20 mouse cellular contexts compared by ENCODE assay signal in genomic region chr10:94282179-94282578, GRCm38 (mm10). TPM values are rescaled to one million over a fixed set of nuclear protein-coding genes. Genes with fewer than 3 reads are reported as not detected.
DNase-seq lines count a peak whose midpoint lies in the region; ATAC-seq lines count a peak whose summit lies in the region.
"Had no signal": no experiment of that assay in that cellular context is flagged by ENCODE, and none has a peak within 500 bp of the region (broad histone marks: within the 10 kb centered on the region; RNA-seq: fewer than 3 reads in every experiment).

No protein-coding gene starts in this region.

- WGBS in neural tube, embryonic 15.5 days, result 58% methylated on average over 8 of the region's 8 CpGs

- 0 out of 2 replicates have a peak overlapping the region, but pooled peaks have one; percentile 23 for H3K27ac ChIP-seq in neural tube, embryonic 15.5 days (replicated peaks)
- H3K27ac ChIP-seq: forebrain, embryonic 13.5 days; heart, adult 2 months; heart, embryonic 15.5 days; intestine, embryonic 15.5 days; limb, embryonic 10.5 days; midbrain, embryonic 10.5 days had no signal

- intact Hi-C loops in gastrocnemius, postnatal 36 days (cut with DNase I), result no loop called here

- no peaks in the 10 kb centered on the region for H3K9me3 ChIP-seq in neural tube, embryonic 15.5 days (replicated peaks)
- H3K9me3 ChIP-seq: forebrain, embryonic 13.5 days; heart, embryonic 15.5 days; intestine, embryonic 15.5 days; limb, embryonic 10.5 days; midbrain, embryonic 10.5 days had no signal

- peaks cover 19% of the 10 kb centered on the region for H3K4me1 ChIP-seq in neural tube, embryonic 15.5 days
- H3K4me1 ChIP-seq: heart, embryonic 15.5 days; intestine, embryonic 15.5 days had no signal

- peak; percentile 10 for DNase-seq in kidney, adult 11 months
- DNase-seq in kidney, postnatal 14 days, result no peak
- no peak for DNase-seq in neural tube, embryonic 10.5 days (ENCODE audit: extremely low spot score, low spot score)
- peak; percentile 79 to 83 for DNase-seq in cerebellum, postnatal 10 days
- DNase-seq in thymus, adult 18-20 months, result no peak
- DNase-seq in gastrocnemius, postnatal 36 days, result no peak
- DNase-seq: adrenal gland, postnatal 10 days; embryo, embryonic 11 days; heart, adult 2 months; lung, adult 2 months; lung, postnatal 36 days; thymus, postnatal 36 days had no signal

- no peak overlapping the region for H3K4me3 ChIP-seq in neural tube, embryonic 15.5 days (replicated peaks)
- H3K4me3 ChIP-seq: forebrain, embryonic 13.5 days; heart, adult 2 months; heart, embryonic 15.5 days; intestine, embryonic 15.5 days; limb, embryonic 10.5 days; midbrain, embryonic 10.5 days had no signal

- H3K27me3 ChIP-seq in neural tube, embryonic 15.5 days (replicated peaks), result no peaks in the 10 kb centered on the region
- H3K27me3 ChIP-seq: forebrain, embryonic 13.5 days; heart, embryonic 15.5 days; intestine, embryonic 15.5 days had no signal

- no peak overlapping the region for H3K9ac ChIP-seq in neural tube, embryonic 15.5 days (replicated peaks)
- H3K9ac ChIP-seq: forebrain, embryonic 13.5 days; heart, embryonic 15.5 days; intestine, embryonic 15.5 days had no signal

- H3K4me2 ChIP-seq in neural tube, embryonic 15.5 days, result no peak overlapping the region
- H3K4me2 ChIP-seq: forebrain, embryonic 13.5 days; heart, embryonic 15.5 days; intestine, embryonic 15.5 days; liver, embryonic 11.5 days had no signal

- no peak for ATAC-seq in neural tube, embryonic 15.5 days (ENCODE audit: low FRiP score)
- ATAC-seq: forebrain, embryonic 13.5 days; intestine, embryonic 15.5 days had no signal

- no peaks in the 10 kb centered on the region for H3K36me3 ChIP-seq in neural tube, embryonic 15.5 days
- H3K36me3 ChIP-seq: heart, embryonic 15.5 days; intestine, embryonic 15.5 days; limb, embryonic 10.5 days; midbrain, embryonic 10.5 days had no signal

RNA-seq across cellular contexts. Expression of gene Gm4792, which starts 16.3 kb away (rescaled TPM):
- polyA plus RNA-seq in neural tube, embryonic 15.5 days (2015; fragmentation: Nextera tagmentation; extraction: Ambion mirVana), result 0.20 and 0.24 TPM in 2 replicates
- not detected for total RNA-seq in gastrocnemius, postnatal 36 days (2021)
- total RNA-seq: adrenal gland, postnatal 10 days; heart, adult 2 months; neutrophil, adult 5-6 weeks had no signal
- polyA plus RNA-seq: heart, adult 2 months; heart, embryonic 15.5 days; intestine, embryonic 15.5 days; limb, embryonic 10.5 days; liver, embryonic 11.5 days; lung, adult 2 months; midbrain, embryonic 10.5 days had no signal

RNA-seq across cellular contexts. Expression of gene Tmcc3, which starts 29.6 kb away (rescaled TPM):
- polyA plus RNA-seq in neural tube, embryonic 15.5 days (2015; fragmentation: Nextera tagmentation; extraction: Ambion mirVana), result 17.6 and 18.4 TPM in 2 replicates
- 10 to 100 TPM; 17.3 to 19.3 TPM for total RNA-seq in gastrocnemius, postnatal 36 days (2021)

Comparison
In these comparisons a context has a peak if more than half of its experiments do, and no peak if none do; other contexts are left out.
1. DNase-seq: peak in kidney, adult 11 months (single experiment) and cerebellum, postnatal 10 days (2 of 2); none in kidney, postnatal 14 days (single experiment), neural tube, embryonic 10.5 days (single experiment), thymus, adult 18-20 months (0 of 2) and gastrocnemius, postnatal 36 days (0 of 2).